In the genomic region with DNA sequence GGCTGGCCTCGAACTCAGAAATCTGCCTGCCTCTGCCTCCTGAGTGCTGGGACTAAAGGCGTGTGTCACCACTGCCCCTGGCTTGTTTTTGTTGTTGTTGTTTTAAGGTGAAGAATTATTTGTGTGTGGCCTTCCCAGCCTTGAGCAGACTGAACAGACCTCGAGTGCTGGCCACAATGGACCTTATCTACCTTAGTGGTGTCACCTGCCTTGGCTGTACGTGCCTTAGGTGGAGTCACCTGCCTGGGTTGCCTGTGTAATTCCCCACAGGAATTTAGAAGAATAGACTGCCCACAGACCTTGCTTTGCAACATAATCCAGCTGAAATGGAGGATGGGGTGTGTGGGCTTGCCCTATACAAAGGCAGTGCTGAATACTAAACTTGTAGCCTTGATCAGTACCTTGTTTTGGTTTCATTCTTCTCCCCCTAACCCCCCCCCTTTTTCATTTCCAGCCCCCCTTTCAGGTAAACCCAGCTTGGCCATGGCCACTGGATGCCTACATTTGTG, we compare ENCODE assay signal across 25 mouse cellular contexts. TPM values are rescaled to one million over a fixed set of nuclear protein-coding genes. Genes with fewer than 3 reads are reported as not detected.
"Had no signal": no experiment of that assay in that cellular context is flagged by ENCODE, and none has a peak within 500 bp of the region (broad histone marks: within the 10 kb centered on the region; RNA-seq: fewer than 3 reads in every experiment).

No protein-coding gene starts in this region.

- H3K9me3 ChIP-seq: heart, embryonic 10.5 days; heart, embryonic 12.5 days; hindbrain, embryonic 10.5 days; hindbrain, embryonic 12.5 days; intestine, embryonic 15.5 days; limb, embryonic 13.5 days; limb, embryonic 15.5 days; liver, embryonic 12.5 days had no signal

- H3K27me3 ChIP-seq: heart, embryonic 12.5 days; hindbrain, embryonic 12.5 days; intestine, embryonic 15.5 days; limb, embryonic 13.5 days; limb, embryonic 15.5 days; liver, embryonic 12.5 days had no signal

- DNase-seq: gastrocnemius, adult 2 months; gastrocnemius, postnatal 10 days; gastrocnemius, postnatal 25 days; heart, adult 18-20 months; heart, postnatal 10 days; heart, postnatal 4 days; kidney, adult 18-20 months; kidney, adult 8-10 months; kidney, postnatal 10 days; kidney, postnatal 25 days; kidney, postnatal 4 days; layer of hippocampus, adult 9-11 months; layer of hippocampus, postnatal 36 days had no signal

- H3K4me3 ChIP-seq: gastrocnemius, adult 2 months; heart, embryonic 10.5 days; heart, embryonic 12.5 days; hindbrain, embryonic 10.5 days; hindbrain, embryonic 12.5 days; intestine, embryonic 15.5 days; limb, embryonic 13.5 days; limb, embryonic 15.5 days; liver, embryonic 12.5 days had no signal

- H3K36me3 ChIP-seq: heart, embryonic 10.5 days; heart, embryonic 12.5 days; hindbrain, embryonic 10.5 days; hindbrain, embryonic 12.5 days; intestine, embryonic 15.5 days; limb, embryonic 13.5 days; limb, embryonic 15.5 days; liver, embryonic 12.5 days had no signal

- H3K27ac ChIP-seq: hindbrain, embryonic 10.5 days; hindbrain, embryonic 12.5 days; hindbrain, embryonic 14.5 days; intestine, embryonic 15.5 days; limb, embryonic 13.5 days; limb, embryonic 15.5 days; liver, embryonic 12.5 days; liver, embryonic 14.5 days had no signal

- H3K4me1 ChIP-seq: hindbrain, embryonic 12.5 days; intestine, embryonic 15.5 days had no signal

RNA-seq across cellular contexts. Expression of a gene that starts 12.0 kb away (rescaled TPM):
- polyA plus RNA-seq: inflammation-experienced regulatory T-cells, adult 6 months had no signal

RNA-seq across cellular contexts. Expression of a gene that starts 12.3 kb away (rescaled TPM):
- polyA plus RNA-seq: inflammation-experienced regulatory T-cells, adult 6 months had no signal

RNA-seq across cellular contexts. Expression of a gene that starts 22.3 kb away (rescaled TPM):
- polyA plus RNA-seq: inflammation-experienced regulatory T-cells, adult 6 months; limb, embryonic 11.5 days had no signal
